Mouse (Mus musculus) bone marrow, adult 2 months (tissue): Measurements from ENCODE around the gene Hcst.

Source experiments
- CTCF ChIP-seq: fragments of 200-500 bp; IDR thresholded peaks from 2 replicates; pipeline ENCODE4 v1.5.1; 2011; ENCODE audit warnings: low read length, control low read depth; ENCODE audit not compliant: control insufficient read depth, insufficient read depth
- POLR2A ChIP-seq: fragments of 200-500 bp; IDR thresholded peaks from 2 replicates; pipeline ENCODE4 v1.6.1; 2011; ENCODE audit warnings: low read depth, mild to moderate bottlenecking, control low read depth, low read length, borderline replicate concordance; ENCODE audit not compliant: control insufficient read depth

- TF ChIP-seq CTCF (no peak), POLR2A (no peak)
Observed at GRCm38 (mm10) chr7:30444154-30444970, 24.7 kb upstream of the Hcst start.
